Mouse (Mus musculus) stomach, postnatal 0 days (tissue): ENCODE results near the gene Mien1.

Experiments used
- CTCF ChIP-seq: IDR thresholded peaks from 2 replicates; pipeline ENCODE4 v1.5.1; 2016; ENCODE audit warnings: antibody characterized with exemption, low read depth, mild to moderate bottlenecking, moderate library complexity
- EP300 ChIP-seq: optimal IDR thresholded peaks from 2 replicates; pipeline ENCODE3; 2016; ENCODE audit warnings: antibody characterized with exemption

DNA sequence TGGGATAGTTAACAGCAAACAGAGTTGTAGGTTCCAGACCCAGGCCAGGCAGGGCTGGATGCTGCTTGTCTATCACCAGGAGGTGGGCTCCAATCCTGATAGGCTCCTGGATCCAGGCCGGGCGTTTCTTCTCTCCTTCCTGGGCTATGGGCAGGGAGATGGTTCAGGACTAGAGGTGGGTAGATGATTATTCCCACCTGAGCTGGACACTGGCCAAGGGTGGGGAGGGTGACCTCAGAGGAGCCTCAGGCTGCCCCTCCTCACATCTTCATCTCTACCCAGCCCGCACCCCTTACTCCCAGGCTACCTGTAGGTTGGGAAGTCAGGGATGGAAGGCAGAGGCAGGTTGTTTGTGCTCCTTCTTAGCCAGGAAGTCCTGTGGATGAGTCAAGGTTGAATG, 10.6 kb upstream of the Mien1 start:
- TF ChIP-seq CTCF (no peak), EP300 (no peak)
